Mouse (Mus musculus) embryo, embryonic 10 days (tissue): Measurements from ENCODE around the gene Atad1.
"Not testable (repeated sequence)": the region's sequence is repeated elsewhere in the genome, so short reads cannot be mapped to it uniquely, and the experiment has no call there.

Experiments
- DNase-seq: peaks from one replicate; pipeline ENCODE4 v3.0.0-alpha.2; 2015; ENCODE audit warnings: low spot score

Atad1 gene

GRCm38 (mm10) chr19:32680894-32681293 lies 58.7 kb downstream of the Atad1 start:
- DNase-seq: no peak

GRCm38 (mm10) chr19:32675766-32676165 lies 63.8 kb downstream of the Atad1 start:
- DNase-seq: no peak

- DNase-seq: not testable (repeated sequence)
Observed at GRCm38 (mm10) chr19:32667830-32668229, 71.8 kb downstream of the Atad1 start.

GRCm38 (mm10) chr19:32665243-32665642 lies 74.3 kb downstream of the Atad1 start:
- DNase-seq: no peak

GRCm38 (mm10) chr19:32662936-32663335 lies 76.7 kb downstream of the Atad1 start:
- no peak for DNase-seq

GRCm38 (mm10) chr19:32659346-32659745 lies 80.2 kb downstream of the Atad1 start:
- no peak for DNase-seq

- DNase-seq: no peak
Observed at GRCm38 (mm10) chr19:32653630-32654362, 85.8 kb downstream of the Atad1 start.

- DNase-seq: no peak
Observed at GRCm38 (mm10) chr19:32653122-32653521, 86.5 kb downstream of the Atad1 start.

GRCm38 (mm10) chr19:32651046-32651445 lies 88.5 kb downstream of the Atad1 start:
- no peak for DNase-seq

GRCm38 (mm10) chr19:32648019-32648571 lies 91.5 kb downstream of the Atad1 start:
- peak; percentile 73 for DNase-seq

- no peak for DNase-seq
Observed at GRCm38 (mm10) chr19:32646382-32646781, 93.2 kb downstream of the Atad1 start.

GRCm38 (mm10) chr19:32645939-32646338 lies 93.6 kb downstream of the Atad1 start:
- no peak for DNase-seq

- no peak for DNase-seq
Observed at GRCm38 (mm10) chr19:32643642-32644041, 95.9 kb downstream of the Atad1 start.

GRCm38 (mm10) chr19:32641995-32642394 lies 97.6 kb downstream of the Atad1 start:
- DNase-seq: no peak

GRCm38 (mm10) chr19:32641535-32641934 lies 98.1 kb downstream of the Atad1 start:
- no peak for DNase-seq

- DNase-seq: no peak
Observed at GRCm38 (mm10) chr19:32638276-32638903, 101.2 kb downstream of the Atad1 start.

- no peak for DNase-seq
Observed at GRCm38 (mm10) chr19:32637357-32638275, 102.0 kb downstream of the Atad1 start.

GRCm38 (mm10) chr19:32634916-32635315 lies 104.7 kb downstream of the Atad1 start:
- DNase-seq: no peak

GRCm38 (mm10) chr19:32628572-32629132 lies 110.9 kb downstream of the Atad1 start:
- no peak for DNase-seq

GRCm38 (mm10) chr19:32627631-32628030 lies 112.0 kb downstream of the Atad1 start:
- DNase-seq: no peak

- DNase-seq: no peak
Observed at GRCm38 (mm10) chr19:32626768-32627331, 112.7 kb downstream of the Atad1 start.

- DNase-seq: no peak
Observed at GRCm38 (mm10) chr19:32622142-32622541, 117.4 kb downstream of the Atad1 start.
